ENCODE assay signal across 8 mouse cellular contexts in genomic region chr5:125058267-125058668, GRCm38 (mm10). TPM values are rescaled to one million over a fixed set of nuclear protein-coding genes. Genes with fewer than 3 reads are reported as not detected.
DNase-seq lines count a peak whose midpoint lies in the region; ATAC-seq and TF ChIP-seq lines count a peak whose summit lies in the region.

No protein-coding gene starts in this region.

- WGBS in forebrain, embryonic 15.5 days = 2% methylated on average over 29 of the region's 29 CpGs
- WGBS in liver, embryonic 14.5 days (ENCODE audit: insufficient replicate concordance) = 5% methylated on average over 29 of the region's 29 CpGs

- TF ChIP-seq EP300 in liver, embryonic 14.5 days (IDR thresholded peaks at IDR 0.05; ENCODE audit: low read depth) = no peak

- peaks cover 49% of the 10 kb centered on the region for H3K4me1 ChIP-seq in forebrain, embryonic 15.5 days
- peaks cover 13 to 16% of the 10 kb centered on the region in 2 experiments for H3K4me1 ChIP-seq in liver, embryonic 14.5 days (replicated peaks; ENCODE audit: control insufficient read depth in 2 of 2, insufficient read depth in 2 of 2, low read length in 1 of 2)

- peak; percentile 75 for ATAC-seq in forebrain, embryonic 15.5 days (replicated peaks)
- no peak for ATAC-seq in liver, embryonic 14.5 days (ENCODE audit: insufficient read depth)

- DNase-seq in B cell, adult 2 months = peak; percentile 48 to 54
- DNase-seq in brain, adult 2 months (ENCODE audit: low read depth, low spot score) = peak; percentile 95
- DNase-seq in heart, postnatal 14 days = peak; percentile 81 to 83
- peak; percentile 76 to 87 for DNase-seq in kidney, postnatal 4 days
- DNase-seq in liver, embryonic 14.5 days (ENCODE audit: low read depth in 3 of 3, low spot score in 3 of 3) = no peak
- DNase-seq in neural tube, embryonic 10.5 days (ENCODE audit: extremely low spot score, low spot score) = peak; percentile 53
- peak; percentile 30 to 52 for DNase-seq in thymus, postnatal 10 days (ENCODE audit: low spot score in 2 of 2)

- H3K9me3 ChIP-seq in forebrain, embryonic 15.5 days = no peaks in the 10 kb centered on the region
- no peaks in the 10 kb centered on the region for H3K9me3 ChIP-seq in liver, embryonic 14.5 days (ENCODE audit: control insufficient read depth, low read length)

- H3K4me2 ChIP-seq in forebrain, embryonic 15.5 days (replicated peaks) = peak overlapping the region; percentile 58
- H3K4me2 ChIP-seq in liver, embryonic 14.5 days (ENCODE audit: low read depth) = peak overlapping the region; percentile 1

- H3K27ac ChIP-seq in forebrain, embryonic 15.5 days (replicated peaks) = peak overlapping the region; percentile 81
- no peak overlapping the region for H3K27ac ChIP-seq in liver, embryonic 14.5 days

- H3K27me3 ChIP-seq in forebrain, embryonic 15.5 days = no peaks in the 10 kb centered on the region
- H3K27me3 ChIP-seq in liver, embryonic 14.5 days (ENCODE audit: control insufficient read depth, insufficient read depth, low read length) = peaks cover 16% of the 10 kb centered on the region

- peak overlapping the region; percentile 39 for H3K9ac ChIP-seq in forebrain, embryonic 15.5 days (replicated peaks)
- H3K9ac ChIP-seq in liver, embryonic 14.5 days (replicated peaks) = no peak overlapping the region

- intact Hi-C loops in heart, postnatal 14 days (cut with DNase I) = no loop called here

- TF ChIP-seq CTCF in liver, embryonic 14.5 days (IDR thresholded peaks at IDR 0.05; ENCODE audit: low read depth) = no peak

- H3K36me3 ChIP-seq in forebrain, embryonic 15.5 days = 0 out of 2 replicates have a peak, but pooled peaks cover 2% of the 10 kb centered on the region
- H3K36me3 ChIP-seq in liver, embryonic 14.5 days (replicated peaks; ENCODE audit: control insufficient read depth, insufficient read depth, low read depth) = no peaks in the 10 kb centered on the region

- peak overlapping the region; percentile 30 for H3K4me3 ChIP-seq in forebrain, embryonic 15.5 days
- H3K4me3 ChIP-seq in liver, embryonic 14.5 days (ENCODE audit: insufficient read depth in 1 of 2, low read depth in 2 of 2, low read length in 2 of 2) = no peak overlapping the region

RNA-seq across cellular contexts. Expression of gene Rflna, which starts 55.2 kb away (rescaled TPM):
- 2.5 and 2.8 TPM in 2 replicates for polyA plus RNA-seq in forebrain, embryonic 15.5 days (2015; fragmentation: Nextera tagmentation; extraction: Ambion mirVana)
- total RNA-seq in heart, postnatal 14 days (2021) = under 1 TPM; 0.39 to 0.60 TPM
- 0.38 TPM in 2 replicates for polyA plus RNA-seq in liver, embryonic 14.5 days (2012; rRNA removed)
- polyA plus RNA-seq in liver, embryonic 14.5 days (2014; fragmentation: Nextera tagmentation; extraction: Ambion mirVana) = 0.15 and 0.32 TPM in 2 replicates

Comparison
In these comparisons a context has a peak if more than half of its experiments do, and no peak if none do; other contexts are left out.
1. DNase-seq: peak in B cell, adult 2 months (2 of 2), brain, adult 2 months (single experiment), heart, postnatal 14 days (2 of 2), kidney, postnatal 4 days (2 of 2), neural tube, embryonic 10.5 days (single experiment) and thymus, postnatal 10 days (2 of 2); none in liver, embryonic 14.5 days (0 of 3).